Mouse (Mus musculus): ENCODE measurements around the gene Ttc21a. TPM values are rescaled to one million over a fixed set of nuclear protein-coding genes. Genes with fewer than 3 reads are reported as not detected.

Gene Ttc21a
- total and polyA plus RNA-seq, 3 experiments, result 0.04 to 0.17 TPM; not detected in 1

DNA sequence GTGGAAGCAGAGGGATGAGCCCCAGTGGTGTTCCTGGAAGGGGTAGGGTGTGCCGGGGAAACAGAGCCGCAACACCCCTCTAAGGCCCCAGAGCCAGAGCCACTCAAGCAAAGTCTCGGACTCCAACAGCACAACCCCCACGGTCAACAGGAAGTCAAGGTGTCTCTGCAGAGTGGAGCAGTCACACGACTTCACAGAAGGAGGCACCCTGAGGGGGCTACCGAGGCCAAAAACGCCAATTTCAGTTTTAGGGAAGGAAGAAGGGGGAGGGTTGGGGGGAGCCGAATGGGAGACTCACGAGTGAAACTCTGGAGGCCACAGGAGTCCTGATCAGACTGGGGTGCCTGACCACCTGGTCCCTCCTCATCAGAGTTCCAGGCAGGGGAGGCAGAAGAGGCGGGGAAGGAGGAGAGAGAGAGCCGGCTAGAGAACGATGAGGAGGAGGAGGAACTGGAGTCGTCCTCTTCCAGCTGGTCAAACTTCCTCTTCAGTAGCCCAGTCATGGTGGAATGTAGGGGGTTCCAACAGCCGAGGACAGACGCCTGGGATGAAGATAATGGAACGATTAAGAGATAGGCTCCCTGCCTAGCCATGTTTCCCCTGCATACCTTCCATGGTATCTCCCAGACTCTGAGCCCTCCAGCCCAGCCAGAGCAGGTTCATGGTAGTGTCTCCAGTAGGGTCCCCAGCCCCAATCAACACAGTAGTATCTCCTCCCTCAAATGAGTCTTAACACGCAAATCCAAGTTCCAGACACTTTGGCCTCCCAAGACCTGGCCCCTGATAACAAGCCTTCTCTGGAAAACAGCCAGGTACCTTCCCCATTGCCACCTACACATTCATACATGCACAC is 39.5 kb downstream of the Ttc21a start:
- DNase-seq, result no peak

DNA sequence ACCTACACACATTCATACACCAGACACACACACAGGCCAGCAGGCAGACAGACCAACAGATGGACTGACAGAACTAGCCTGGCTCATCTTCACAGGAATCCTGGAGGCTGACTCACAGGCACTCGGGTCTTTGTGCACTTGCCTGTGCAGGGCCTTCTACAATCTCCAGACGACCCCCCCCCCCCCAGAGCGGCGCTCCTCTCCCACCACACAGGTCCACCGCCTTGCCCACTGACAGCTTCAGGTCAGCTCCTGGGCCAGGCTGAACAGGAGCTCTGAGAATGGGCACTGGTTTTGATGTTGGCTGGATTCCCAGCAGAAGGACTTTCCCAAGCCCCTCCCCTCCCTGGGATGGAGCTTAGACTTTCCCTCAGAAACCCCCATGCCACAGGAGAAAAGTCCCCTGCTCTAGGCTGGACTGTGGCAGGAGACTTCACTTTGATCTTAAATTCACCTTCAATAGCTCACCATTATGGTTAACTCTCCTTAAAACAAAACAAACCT is 40.2 kb downstream of the Ttc21a start:
- DNase-seq, result peak; percentile 32

DNA sequence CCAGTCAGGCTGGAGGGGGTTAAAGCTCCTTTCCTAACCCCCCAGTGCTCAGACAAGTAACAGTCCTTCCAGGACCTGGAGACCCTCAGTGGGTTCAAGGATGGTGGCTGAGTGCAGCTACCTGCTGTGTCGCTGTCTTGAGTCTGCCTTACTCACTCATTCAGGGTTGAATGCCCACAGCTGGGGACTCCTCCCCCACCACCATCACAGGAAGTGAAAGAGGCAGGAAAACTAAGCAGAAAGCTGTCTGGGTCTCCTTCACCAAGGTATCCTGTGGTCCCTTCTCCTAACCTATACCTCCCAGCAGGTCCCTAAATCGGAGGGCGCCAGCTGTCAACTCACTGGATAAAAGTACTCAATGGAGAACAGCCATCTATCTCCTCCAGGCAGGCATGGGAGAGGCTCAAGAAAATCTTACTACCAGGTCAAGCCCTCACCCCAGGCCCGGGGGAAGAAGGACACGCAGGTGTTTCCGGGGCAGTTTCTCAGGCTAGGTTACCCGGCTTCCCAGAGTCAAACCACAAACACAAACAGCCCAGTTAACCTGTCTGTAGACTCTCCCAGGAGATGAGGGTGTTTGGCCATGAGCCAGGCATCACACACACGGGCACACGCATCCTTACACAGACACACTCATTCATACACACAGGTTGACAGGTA is 40.9 kb downstream of the Ttc21a start:
- DNase-seq, result no peak

DNA sequence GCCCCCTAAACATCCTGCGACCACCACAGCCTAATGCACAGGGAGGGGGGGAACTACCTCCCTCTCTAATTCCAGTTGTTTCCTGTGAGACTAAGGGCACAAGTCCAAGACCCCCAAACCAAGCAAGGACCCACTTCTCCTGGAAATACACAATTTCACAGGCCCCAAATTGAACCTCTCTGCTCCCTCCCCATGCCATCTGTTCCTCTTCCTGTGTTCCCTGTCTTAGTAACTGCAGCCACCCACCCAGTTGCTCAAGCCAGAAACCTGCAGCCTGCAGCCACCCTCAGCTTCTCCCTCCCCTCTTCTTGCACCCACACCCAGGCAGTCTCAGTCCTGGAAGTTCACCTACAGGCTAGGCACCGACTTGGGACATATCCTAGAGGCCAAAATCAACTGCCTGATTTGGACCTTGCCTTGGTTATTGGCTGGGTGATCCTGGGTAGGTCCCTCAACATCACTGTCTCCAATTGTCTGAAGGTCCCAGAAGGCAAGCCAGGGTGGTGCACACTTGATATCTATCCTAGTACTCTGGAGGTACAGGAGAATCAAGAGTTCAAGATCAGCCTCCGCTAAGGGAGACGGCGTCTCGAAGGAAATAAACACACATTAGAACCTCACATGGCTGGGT is 41.5 kb downstream of the Ttc21a start:
- DNase-seq, result no peak

DNA sequence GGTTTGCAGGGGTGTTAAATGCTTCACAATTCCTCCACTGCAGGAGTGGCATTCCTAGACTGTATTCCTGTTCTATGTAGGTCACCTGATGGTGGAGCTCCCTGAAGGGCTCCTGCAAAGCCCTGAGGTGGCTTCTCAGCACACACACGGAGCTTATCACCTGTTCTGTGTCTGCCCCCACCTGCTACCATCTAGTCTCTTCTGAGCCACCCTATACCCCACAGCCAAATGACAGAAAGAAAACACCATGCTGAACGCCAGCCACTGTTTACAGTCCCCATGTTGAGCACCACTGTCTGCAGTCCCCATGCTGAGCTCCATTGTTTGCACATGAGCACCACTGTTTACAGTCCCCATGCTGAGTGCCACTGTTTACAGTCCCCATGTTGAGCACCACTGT is 42.3 kb downstream of the Ttc21a start:
- DNase-seq, result no peak

DNA sequence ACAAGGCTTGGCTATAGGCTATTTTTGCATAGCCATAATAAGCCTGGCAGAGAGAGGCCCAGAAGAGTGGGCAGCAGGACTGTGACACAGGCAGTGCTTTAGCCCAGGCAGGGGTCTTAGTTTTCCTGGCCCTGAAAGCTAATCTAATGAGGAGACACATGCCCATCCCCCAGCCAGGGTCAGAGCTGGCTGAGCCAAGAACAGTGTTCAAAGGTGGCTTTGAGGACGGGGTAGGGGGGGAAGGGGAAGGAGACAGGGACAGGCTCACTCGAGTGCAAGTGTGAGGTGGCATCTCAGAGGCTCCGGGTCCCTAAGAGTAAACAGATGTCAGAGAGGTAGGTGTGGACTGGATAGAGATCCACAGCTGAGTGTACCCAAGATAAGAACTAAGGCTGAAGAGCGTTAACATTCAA is 43.4 kb downstream of the Ttc21a start:
- peak; percentile 39 for DNase-seq

DNA sequence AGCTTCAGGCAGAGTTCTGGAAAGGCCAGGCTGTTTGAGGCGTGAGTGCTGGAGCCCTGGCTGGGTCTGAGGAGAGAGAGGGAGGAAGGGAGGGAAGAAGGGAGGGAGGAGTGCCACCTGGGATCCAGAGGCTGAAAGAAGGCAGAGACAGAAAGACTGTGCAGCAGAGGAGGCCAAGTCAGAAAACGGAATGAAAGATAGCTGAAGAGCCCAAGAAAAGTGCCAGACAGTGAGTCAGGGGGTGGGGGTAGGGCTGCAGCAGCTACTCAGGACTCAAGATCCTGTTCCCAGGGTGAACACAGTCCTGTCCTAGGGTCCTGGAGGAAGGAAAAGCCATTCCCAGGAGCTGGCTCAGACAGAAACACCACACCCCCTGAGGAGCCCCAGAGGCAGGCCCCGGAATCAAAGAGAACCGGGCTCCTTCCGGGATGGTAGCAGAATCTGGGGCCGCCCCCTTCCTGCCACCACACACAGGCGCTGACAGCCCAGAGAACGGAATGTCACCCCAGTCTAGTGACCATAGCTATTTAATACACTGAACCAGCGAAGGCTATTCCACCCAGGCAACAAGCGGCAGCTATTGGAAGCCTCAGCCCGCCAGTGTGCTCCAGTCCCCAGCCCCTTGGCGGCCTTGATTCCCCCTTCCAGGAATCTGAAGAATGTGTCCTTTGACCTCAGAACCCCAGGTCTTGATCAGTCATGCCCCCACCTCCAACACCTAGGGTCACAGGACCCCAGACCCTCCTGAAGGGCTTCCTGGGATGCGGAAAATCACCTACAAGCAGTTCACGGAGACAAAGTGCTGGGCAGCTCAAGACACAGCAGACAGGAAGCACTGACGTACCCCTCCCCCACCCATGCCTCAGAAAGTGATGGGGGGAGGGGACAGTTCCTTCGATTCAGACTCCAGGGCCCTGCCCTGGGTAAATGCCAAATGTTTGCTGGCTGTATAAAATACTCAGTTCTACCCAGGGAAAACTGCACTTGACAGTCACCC is 44.1 kb downstream of the Ttc21a start:
- DNase-seq, result peak; percentile 88

DNA sequence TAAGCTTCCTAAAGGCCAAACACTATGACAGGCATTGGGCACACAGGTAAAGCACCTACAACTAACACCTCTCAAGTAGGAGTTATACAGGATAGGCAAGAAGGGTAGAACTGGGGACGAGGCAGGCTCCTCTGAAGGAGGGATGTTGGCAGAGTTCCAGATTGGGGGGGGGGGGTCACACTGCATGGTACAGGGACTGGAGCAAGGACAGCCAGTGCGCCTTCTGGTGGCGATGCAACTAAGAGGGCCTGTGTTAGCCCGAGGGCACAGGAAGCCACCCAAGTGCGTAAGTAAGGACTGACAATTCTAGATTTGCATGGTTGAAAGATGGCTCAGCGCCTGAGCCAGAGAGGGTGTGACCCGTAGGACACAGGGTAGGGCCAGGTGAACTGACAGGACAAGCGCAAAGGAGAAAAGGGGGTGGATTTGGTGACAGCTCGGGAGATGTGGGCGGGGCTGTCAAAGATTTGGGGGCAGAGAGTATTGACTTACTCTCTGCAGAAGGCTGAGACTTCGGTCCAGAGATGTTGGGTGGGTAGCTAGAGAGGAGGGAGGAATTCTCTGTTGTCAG is 44.9 kb downstream of the Ttc21a start:
- DNase-seq, result peak; percentile 74

DNA sequence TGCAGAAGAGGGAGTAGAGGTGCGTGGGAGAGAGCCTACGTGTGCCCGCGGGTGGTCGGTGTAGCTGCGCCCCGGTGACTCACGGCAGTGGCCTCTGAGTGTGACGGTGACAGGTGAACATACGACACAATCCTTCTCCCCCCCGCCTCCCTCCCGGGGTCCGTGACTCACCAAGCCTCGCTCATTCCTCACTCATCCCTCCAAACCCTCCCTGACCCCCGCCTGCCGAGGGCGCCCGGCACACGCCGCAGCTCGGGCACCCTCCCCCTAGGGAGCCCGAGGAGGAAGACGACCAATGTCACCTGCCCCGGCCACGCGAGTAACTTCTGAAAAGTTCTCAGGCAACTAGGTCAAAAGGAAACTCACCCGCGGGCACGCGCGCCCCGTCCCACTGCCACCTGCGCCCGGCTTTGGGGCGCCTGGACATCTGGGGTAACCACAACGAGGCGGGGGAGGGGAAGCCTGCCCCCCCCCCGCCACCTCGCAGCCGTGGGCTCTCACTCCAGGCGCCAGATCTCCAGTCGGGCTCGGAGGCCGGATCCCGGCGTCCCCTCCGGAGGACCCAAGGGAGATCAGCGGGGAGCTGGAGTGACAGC is 45.6 kb downstream of the Ttc21a start:
- DNase-seq, result peak; percentile 89

DNA sequence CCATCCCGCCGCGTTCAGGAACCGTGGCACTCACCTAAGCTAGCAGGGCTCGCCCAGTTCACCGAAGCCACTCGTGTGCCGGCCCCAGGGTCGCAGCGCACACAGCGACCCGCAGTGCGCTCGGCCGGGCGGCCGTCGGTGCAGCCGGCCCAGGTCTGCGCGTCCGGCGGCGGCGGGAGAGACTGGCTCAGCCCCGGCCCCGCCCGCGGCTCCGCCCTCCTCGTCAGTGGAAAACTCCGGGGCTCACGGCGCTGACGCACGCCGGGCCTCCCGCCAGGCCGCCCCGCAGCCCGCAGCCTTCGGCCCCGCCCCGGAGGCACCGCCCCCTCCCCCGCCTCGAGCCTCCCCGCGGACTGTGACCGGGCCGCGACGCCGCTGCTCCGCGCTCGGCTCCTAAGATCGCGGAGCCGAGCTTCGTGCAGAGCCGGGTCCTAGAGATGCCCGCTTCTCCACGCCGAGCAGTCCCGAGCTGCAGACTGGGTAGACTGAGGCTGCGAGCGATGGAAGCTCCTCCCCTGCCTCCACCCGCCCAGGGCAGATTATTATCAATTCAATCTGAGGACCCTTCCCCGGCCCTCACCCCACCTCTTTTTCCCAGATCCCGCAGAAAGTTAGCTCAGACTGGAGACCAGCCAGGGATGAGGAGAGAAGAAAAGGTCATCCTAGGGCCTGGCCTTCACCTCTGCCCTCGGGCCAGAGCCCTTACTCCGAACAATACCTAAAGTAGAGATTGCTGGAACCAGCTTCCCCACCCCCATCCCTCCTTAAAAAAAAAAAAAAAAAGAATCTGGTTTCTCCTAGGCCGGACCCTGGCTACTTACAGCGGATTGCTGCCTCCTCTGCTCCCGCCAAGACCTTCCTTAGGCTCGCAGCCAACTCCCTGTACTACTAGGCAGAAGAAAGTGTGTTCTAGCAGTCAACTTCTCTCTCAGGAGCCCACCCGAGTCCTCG is 46.5 kb downstream of the Ttc21a start:
- DNase-seq, result peak; percentile 97

DNA sequence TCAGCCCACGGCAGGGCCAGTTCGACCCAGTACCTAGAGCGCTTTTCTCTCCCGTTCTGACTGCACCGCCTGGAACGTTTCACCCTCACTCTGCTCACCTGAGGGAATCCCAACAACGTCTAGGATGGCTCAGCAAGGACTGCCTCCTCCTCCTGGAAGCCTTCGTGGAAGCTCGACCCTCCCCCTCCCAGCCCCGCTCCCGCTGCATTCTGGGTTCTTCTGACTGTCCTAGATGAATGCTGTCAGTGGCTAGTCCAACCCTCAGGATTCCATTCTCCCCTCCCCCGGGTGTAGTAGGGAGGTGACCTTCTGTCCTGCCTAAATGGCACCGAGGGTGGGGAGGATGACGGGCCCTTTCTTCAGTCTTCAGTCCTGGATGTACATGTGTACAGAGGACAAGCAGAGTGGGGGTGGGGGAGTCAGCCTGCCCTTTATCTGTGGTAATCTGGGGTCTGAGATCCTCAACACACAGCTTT is 47.2 kb downstream of the Ttc21a start, which contains the start of gene Csrnp1:
Csrnp1 (minus strand) TSS at position 123 of the 476 bp plus-strand sequence.
- DNase-seq, result peak; percentile 65

DNA sequence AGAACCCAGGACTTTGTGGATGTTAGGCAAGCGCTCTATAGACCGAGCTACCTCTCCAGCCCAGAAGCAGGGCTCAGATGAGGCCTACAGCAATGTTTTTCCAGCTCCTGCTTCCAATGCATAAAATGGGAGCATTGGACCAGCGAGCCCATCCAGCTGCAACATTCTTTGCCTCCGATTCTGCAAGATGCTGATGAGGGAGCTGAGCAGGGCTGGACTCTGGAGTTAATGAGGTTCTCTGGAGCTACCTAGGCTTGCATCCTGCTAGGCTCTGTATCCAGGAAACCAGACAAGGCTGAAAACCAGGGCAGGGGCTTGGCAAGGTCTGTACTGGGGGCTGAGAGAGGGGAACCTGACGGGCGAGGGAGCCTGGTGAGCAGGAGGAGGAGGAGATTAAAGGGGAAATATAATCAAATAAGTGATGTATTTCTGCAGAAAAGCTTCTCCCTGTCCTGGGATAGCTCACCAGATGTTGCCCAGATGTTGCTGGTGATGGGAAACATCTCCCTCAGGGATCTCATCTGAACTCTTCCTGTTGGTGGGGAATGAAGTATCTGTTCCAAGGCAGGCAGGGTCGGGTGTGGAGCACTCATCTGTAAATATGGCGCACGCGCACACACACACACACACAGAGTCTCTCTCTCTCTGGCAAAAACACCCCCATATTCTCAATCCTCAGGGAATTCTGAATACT is 48.6 kb downstream of the Ttc21a start:
- DNase-seq, result no peak

DNA sequence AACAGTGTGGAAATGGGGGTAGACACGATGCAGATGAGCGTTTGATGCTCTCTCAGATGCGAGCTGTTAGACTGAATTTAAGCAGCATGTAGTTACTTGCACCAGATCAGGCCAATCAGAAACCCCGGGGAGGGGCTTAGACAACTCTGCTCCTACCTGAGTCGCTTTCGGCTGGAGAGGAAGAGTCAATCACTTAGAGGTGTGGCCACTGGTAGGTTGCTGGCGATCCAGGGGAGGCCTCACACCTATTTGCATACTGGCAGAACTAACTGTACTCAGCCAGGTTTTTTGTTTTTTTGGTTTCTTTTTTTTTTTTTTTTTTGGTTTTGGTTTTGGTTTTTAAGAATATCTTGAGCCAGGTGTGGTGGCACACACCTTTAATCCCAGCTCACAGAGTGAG is 50.9 kb downstream of the Ttc21a start:
- DNase-seq, result no peak

DNA sequence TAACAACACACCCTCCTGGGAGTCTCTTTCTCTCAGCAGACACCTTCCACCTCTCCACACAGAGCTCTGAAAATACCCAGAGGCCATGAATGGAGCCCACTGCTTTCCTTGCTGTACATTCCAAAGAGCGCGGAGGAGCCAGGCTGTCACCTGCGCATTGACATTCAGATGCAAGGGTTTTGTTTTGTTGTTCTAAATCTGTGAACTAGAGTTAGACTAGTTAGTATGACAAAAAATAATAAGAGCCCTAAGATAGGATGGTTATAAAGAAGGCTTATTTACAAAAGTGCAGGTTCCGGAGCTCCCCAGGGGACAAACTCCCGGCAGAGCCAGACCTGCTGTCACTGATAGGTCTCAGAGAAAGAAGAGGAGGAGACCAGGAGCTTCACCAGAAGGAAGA is 53.9 kb downstream of the Ttc21a start:
- no peak for DNase-seq

DNA sequence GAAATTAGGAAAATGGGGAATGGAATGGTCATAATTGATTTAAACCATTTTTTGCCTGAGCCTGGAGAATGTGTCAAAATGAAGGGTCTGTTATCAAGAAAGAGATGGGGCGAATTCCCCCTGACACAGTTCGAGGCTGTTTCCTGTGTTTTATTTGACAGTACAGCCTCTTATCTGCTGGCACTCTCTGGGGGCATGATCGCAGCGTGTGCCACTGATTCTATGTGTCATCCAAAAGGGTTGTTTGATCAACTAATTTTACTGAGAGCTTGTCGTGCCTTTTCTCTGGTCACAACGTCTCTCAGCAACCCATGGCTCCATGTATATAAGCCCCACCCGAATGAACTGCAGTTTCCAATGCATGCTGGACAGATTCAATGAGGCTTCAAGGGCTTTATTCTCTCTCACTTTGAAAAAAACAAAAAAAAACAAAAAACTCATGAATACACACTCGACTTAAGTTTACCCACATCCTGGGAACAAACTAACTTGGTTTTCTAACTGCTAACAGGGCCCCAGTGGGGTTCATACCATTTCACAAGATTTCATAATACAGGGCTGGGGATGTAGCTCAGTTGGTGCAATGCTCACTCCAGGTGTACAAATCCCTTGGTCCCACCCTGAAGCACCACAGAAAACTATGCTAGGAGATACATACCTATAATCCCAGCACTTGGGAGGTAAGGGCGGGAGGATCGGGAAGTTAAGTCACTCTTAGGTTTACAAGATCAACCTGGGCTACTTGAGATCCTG is 55.9 kb downstream of the Ttc21a start:
- no peak for DNase-seq

DNA sequence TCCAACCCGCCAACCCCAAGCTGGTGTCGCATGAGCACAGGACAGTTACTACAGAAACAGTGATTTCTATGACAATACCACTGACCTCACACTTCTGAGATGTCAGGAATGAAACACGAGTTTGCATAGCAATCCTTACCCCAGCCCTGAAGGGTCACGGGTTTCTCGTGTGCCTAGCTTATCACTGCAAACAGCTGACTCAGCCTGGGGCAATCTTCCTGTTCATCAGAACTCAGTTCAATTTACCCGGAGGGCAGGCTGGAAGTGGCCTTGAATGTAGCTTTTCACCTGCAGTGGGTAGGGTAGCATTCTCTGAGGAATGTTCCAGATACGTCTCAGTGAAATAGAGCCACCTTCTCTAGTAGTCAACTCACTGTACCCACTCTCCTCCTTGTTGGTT is 56.8 kb downstream of the Ttc21a start:
- DNase-seq, result no peak

DNA sequence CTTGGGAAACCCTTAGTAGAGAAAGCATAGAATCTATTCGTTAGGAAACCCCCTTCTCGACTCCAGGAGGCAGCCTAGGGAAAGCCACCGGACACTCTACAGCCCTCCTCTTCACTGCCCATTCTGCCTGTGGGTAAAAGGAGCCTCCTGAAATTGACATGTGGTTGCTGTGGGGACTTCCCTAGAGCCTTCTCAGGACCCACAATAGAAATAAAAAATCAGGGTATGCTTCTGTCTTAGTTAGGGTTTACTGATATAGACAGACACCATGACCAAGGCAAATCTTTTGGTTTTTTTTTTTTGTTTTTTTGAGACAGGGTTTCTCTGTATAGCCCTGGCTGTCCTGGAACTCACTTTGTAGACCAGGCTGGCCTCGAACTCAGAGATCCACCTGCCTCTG is 58.7 kb downstream of the Ttc21a start:
- DNase-seq, result no peak

DNA sequence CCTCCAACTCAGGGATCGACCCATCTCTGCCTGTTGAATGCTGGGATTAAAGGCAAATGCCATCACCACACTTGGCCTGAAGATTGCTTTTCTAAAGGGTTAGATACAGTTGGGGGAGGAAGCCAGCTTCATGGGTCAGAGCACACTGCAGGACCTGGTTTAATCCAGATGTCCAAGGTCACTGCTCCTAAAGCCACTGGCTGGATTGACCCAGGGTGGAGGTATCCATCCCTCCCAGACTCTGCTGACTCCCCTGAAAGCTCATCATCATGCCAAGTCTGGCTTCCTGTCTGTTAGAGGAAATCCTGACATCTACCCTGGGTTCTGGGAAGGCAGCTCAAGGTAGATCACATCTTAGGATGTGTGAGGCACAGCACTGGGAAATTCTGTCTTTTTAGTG is 61.4 kb downstream of the Ttc21a start:
- DNase-seq, result no peak

Data from adrenal gland, adult 2 months (tissue).